Mouse (Mus musculus): ENCODE measurements around the gene Crebl2.

Gene Crebl2

GRCm38 (mm10) chr6:134877276-134877675 lies 47.3 kb downstream of the Crebl2 start:
- DNase-seq = no peak

- DNase-seq = peak; percentile 70 to 82
Observed at GRCm38 (mm10) chr6:134877892-134878291, 47.9 kb downstream of the Crebl2 start.

- DNase-seq = no peak
Observed at GRCm38 (mm10) chr6:134879556-134879955, 49.6 kb downstream of the Crebl2 start.

GRCm38 (mm10) chr6:134880046-134880445 lies 50.1 kb downstream of the Crebl2 start:
- no peak for DNase-seq

GRCm38 (mm10) chr6:134883661-134884060 lies 53.7 kb downstream of the Crebl2 start:
- no peak for DNase-seq

GRCm38 (mm10) chr6:134885515-134885914 lies 55.6 kb downstream of the Crebl2 start:
- DNase-seq = no peak

- DNase-seq = no peak
Observed at GRCm38 (mm10) chr6:134886475-134886874, 56.5 kb downstream of the Crebl2 start.

- DNase-seq = peak; percentile 50 to 55
Observed at GRCm38 (mm10) chr6:134887008-134887407, 57.1 kb downstream of the Crebl2 start.

GRCm38 (mm10) chr6:134887711-134888449 lies 57.9 kb downstream of the Crebl2 start:
- peak; percentile 81 to 90 for DNase-seq

- peak in 1 of 2 experiments; percentile 43 for DNase-seq
Observed at GRCm38 (mm10) chr6:134888563-134889017, 58.6 kb downstream of the Crebl2 start.

- DNase-seq = no peak
Observed at GRCm38 (mm10) chr6:134889763-134890162, 59.8 kb downstream of the Crebl2 start.

- DNase-seq = no peak
Observed at GRCm38 (mm10) chr6:134890436-134890835, 60.5 kb downstream of the Crebl2 start.

GRCm38 (mm10) chr6:134896570-134897436 lies 66.8 kb downstream of the Crebl2 start:
- DNase-seq = no peak

GRCm38 (mm10) chr6:134897443-134898094 lies 67.6 kb downstream of the Crebl2 start:
- peak; percentile 93 to 98 for DNase-seq

- DNase-seq = peak; percentile 93
Observed at GRCm38 (mm10) chr6:134898095-134898965, 68.4 kb downstream of the Crebl2 start, which contains the start of gene Gpr19. Gpr19 (minus strand) TSS chr6:134898578.

- DNase-seq = no peak
Observed at GRCm38 (mm10) chr6:134903368-134903767, 73.4 kb downstream of the Crebl2 start.

- DNase-seq = no peak
Observed at GRCm38 (mm10) chr6:134903891-134904884, 74.2 kb downstream of the Crebl2 start.

- no peak for DNase-seq
Observed at GRCm38 (mm10) chr6:134905811-134906210, 75.9 kb downstream of the Crebl2 start.
